Mouse (Mus musculus): ENCODE data around the gene Hells. TPM values are rescaled to one million over a fixed set of nuclear protein-coding genes. Genes with fewer than 3 reads are reported as not detected.

Hells gene
- total RNA-seq (2023): 10.5 to 13.9 TPM (median 13.2 TPM) in 4 replicates

DNA sequence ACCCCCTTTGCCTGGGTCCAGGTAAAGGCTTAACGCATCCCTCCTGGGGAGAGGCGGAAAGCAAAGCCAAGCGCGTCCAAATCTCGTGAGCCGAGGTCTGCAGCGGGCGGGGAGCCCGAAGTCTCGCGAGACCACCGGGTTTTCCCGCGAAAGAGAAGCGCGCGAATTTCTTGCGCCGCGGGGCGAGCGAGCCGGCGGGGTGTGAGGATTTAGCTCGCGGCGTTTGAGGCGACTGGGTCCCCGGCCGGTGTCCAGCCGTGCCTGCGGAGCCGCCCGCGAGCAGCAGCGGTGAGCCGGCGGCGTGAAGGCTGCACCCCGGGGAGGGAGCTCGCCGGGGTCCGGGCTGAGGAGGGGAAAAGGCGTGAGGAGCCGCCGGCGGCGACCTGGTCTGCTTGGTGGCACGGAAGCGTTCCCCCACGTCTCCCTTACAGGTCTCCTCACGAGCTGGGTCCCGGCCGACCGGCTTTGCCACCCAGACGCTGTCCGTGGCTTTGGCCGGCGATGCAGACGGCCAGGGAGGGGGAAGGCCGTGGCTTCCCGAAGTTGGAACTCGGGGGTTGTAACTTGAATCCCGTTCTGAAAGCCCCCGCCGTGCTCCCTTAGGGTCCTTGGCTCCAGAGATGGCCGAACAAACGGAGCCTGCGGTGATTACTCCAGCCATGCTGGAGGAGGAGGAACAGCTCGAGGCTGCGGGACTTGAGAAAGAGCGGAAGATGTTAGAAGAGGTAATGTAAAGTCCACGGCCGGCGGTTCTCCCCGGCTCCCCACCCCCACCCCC is at the start of gene Hells:
TSS of gene Hells (plus strand) at position 128 of the 778 bp plus-strand sequence.

GRCm38 (mm10) chr19:39006715-39007114 is 76.0 kb downstream of the Hells start, which contains the start of gene Cyp2c55:
Gene Cyp2c55, plus strand, starts transcription at chr19:39007019.

Other genes with a start within 250 kb of the Hells start
- 19.9 to 22.4 TPM (median 20.8 TPM) in 4 replicates for gene Noc3l, start 111.7 kb upstream of the Hells start, total RNA-seq (2023)
- gene Tbc1d12, start 94.3 kb upstream of the Hells start, total RNA-seq (2023): 3.1 to 4.3 TPM (median 3.8 TPM) in 4 replicates
- gene Cyp2c55, start 76.1 kb downstream of the Hells start, total RNA-seq (2023): not detected in 4 replicates
- gene Cyp2c65, start 130.1 kb downstream of the Hells start, total RNA-seq (2023): not detected in 4 replicates
- gene Cyp2c66, start 183.0 kb downstream of the Hells start, total RNA-seq (2023): not detected in 4 replicates

Data from B cell, adult 62 days (primary cell).